Mouse (Mus musculus) brain, embryonic 18.5 days (tissue): ENCODE data around the gene Ankrd13b.

Experiments used
- DNase-seq: peaks from one replicate; pipeline ENCODE4 v3.0.0-alpha.2; 2012; ENCODE audit warnings: low read depth, low spot score

Gene Ankrd13b

GRCm38 (mm10) chr11:77462283-77463100 lies 27.0 kb downstream of the Ankrd13b start, which contains the start of gene Coro6:
Gene Coro6 (plus strand): TSS chr11:77462411.
- DNase-seq = no peak

DNA sequence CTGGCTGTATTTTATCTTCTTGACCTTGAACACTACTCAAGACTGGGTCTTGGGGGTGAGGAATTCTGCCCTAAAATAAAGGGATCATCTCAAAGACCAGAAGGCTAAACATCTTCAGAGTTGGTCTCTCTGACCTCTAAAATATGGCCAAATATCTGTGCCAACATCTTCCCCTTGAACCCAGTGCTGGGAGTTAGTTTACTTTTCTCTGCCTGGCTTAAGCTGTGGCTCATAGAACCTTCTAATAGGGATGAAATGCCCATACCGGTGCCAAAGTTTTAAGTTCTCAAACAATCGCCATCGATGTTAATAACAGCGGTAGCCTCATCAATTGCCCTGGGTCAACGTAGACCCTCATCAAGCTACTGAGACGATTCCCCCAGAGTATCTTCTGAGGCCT lies 27.6 kb downstream of the Ankrd13b start:
- no peak for DNase-seq

DNA sequence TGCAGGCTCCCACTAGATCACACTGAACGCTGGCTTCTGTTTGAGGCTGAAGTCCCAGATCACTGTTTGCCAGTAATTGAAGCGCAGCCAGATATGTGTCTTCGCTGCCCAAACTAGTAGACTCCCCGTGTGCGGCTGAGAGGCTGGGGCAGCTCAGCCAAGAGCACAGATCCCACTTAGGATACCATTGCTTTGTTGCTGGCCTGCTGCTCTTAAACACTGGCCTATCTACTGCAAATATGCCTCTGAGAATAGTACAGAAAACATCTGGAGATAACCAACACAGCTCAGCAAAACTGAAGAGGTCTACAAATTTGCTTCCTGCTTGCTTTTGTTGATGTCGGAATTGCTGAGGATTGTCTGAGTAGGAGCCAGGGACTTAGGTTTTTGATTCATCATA lies 32.6 kb downstream of the Ankrd13b start:
- DNase-seq = no peak

- no peak for DNase-seq
Measured at GRCm38 (mm10) chr11:77455770-77456510, 33.5 kb downstream of the Ankrd13b start.

GRCm38 (mm10) chr11:77453388-77453787 lies 36.1 kb downstream of the Ankrd13b start:
- DNase-seq = no peak

DNA sequence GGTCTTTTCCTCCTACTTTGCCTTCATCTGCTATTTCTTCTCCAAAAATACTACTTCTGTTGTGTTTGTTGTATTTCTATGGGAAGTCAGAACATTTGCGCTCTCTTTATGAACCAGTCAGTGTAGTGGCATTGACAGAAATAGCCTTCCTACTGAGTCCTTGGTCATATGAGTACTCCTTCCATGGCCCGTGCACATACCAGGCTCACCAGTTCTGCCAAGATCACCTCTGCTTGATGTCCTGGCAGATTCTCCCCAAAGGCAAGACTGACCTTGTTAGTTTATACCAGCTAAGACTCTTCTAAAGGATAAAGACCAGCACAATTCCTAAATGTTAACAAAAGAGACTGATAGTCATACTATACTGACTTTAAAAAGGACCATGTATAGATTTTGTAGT lies 37.8 kb downstream of the Ankrd13b start:
- DNase-seq = no peak

DNA sequence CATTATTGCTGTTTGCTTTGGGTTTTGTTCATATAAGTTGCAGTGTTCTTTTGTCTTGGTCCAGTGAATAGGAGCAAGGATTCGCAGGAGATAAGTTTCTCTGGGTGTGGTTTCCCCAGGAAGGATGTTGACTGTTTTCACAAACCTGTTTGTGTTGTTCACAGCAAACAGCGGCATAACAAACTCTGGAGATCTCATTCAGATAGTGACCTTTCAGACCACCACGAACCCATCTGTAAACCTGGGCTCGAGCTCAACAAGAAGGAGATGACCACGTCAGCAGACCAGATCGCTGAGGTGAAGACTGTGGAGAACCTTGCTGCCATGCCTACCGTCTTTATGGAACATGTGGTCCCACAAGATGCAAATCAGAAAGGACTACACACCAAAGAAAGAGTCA lies 40.3 kb downstream of the Ankrd13b start:
- no peak for DNase-seq

DNA sequence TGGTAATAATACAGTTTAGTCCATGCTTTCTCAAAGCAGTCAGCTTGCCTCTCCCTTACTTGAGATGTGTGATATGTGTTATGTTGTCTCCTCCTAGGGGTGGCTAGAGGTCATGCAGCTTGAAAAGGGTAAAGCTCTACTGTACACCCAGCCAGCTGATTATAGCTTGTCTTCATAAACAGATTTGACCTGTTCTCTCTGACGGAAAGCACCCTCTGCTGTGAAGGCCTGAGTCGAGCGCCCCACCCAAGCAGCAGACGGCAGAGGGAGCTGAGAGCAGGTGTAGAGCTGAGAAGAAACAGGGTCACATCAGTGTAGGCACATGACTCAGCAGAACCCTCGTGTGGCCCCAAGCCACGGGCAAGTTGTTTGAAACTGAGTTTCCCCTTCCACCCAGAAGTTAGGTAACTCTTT lies 42.8 kb downstream of the Ankrd13b start:
- no peak for DNase-seq

- no peak for DNase-seq
Measured at GRCm38 (mm10) chr11:77444939-77445338, 44.5 kb downstream of the Ankrd13b start.

DNA sequence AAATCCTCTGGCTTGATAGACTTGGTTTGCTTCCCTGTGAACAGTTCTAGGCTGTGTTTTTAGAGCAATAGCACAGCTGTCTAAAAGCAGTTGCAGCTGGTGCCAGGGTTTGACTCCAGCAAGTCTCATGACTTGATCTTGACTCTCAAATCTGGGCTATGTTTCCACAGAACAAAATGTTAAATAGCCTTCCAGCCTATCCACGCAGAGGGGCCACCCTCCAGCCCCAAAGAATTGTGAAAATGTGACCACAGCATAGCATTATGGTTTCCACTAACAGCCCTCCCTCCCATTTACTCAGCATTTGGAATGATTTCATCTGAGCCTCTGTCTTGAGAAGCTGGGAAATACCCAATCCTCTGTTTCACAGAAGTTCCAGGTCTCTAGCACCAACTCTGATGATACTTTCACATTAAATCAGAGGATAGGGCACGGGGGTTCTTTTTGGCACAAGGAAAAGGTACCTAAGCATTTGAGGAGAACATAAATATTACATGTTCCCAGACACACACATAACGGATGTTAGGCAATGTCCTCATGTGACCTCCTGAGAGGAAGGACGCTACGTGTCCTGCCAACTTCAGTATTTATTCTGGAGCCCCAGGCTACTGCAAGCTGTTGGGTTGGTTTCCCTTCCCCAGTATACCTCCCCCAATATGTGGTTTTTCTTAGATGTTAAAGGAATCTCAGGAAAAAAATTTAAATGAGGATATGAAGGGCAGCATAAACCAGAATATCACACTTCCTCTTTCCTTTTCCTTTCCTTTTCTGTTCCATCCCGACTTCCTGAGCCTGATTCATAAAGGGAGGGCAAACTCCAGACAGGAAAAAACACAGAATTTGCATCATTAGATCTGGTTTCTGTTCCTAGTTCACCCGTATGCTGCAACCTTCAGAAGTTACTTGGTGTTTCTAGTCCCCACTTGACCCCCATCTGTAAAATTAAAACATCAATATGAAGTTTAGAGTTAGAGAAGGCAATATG lies 47.0 kb downstream of the Ankrd13b start:
- DNase-seq = no peak

DNA sequence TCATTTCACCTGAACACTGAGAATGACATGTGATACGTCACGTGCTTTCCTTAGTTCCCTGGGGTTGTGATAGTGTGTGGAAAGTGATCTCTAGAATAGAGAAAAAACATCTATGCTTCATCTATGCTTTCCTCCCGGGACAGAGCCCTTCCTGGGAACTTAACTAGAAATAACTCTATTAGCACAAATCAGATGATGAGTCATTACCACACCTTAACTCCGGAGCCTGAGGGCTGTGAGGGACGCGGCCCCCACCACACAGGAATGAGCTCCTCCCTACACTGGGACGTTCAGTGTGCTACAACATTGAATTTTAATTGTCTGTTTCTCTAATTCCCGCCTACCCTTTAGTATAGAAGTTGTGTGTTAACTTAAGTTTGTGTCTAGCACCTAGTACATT lies 48.5 kb downstream of the Ankrd13b start:
- no peak for DNase-seq

- no peak for DNase-seq
Measured at GRCm38 (mm10) chr11:77440081-77440480, 49.4 kb downstream of the Ankrd13b start.

DNA sequence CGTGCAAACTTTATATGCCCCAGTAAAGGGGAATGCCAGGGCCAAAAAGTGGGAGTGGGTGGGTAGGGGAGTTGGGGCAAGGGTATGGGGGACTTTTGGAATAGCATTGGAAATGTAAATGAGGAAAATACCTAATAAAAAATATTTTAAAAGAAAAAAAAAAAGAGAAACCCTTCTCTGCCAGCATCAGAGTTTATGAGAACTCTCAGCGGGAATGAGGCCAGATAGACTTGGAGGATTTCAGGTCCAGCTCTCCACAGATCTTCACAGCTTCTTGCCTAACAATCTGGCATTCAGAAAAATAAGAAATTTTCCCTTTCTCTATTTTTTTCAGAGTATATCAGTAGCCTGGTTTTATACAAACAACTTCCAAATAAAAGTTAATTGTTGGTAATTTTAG lies 52.5 kb downstream of the Ankrd13b start:
- DNase-seq = no peak

DNA sequence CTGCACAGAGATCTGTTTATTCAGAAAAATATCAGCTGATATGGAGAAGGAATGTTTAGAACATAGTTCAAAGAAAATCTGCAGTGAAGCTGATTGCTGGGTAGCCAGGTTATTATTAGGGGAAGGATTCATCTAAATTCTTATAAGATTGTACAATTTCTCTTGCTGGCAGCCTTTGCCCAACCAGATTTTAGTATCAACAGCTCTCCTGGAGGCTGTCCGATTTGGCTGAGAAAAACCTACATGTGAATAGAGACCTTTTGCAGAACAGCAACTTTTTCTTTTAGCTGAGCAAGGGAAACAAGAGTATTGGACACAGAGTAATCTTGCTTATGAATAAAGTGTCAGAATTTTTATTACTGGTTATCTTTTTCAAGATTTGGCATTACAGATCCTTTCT lies 61.0 kb downstream of the Ankrd13b start:
- DNase-seq = no peak

DNA sequence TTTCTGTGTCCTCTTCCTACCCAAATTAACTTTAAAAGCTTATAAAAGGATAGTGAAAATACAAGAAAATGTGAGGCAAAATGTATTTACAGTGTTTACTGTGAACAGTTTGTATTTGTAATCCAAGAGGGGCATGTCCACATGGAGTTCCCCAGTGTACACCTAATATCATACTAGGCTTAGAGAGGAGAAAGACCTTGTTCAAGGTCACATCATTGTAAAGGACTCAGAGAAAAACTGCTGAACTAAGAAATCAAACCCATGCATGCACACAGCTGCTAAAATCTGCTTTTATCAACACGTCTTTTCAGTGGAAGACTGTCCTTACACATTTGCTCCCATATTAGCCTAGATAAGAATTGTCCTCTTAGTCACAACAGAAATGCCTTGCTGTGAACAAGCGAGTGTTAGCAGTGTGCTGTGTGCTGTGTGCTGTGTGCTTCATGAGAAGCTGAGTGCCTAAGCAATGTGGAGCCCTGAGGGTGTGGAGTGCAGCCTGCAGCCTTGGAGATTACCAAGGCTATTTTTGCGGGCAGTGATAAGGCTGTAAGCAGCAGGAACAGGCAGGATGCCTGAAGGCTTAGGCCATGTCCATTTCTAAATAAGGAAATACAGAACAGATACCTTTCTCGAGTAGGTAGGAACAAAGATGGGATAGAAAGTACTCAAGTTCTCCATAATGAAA lies 66.2 kb downstream of the Ankrd13b start:
- no peak for DNase-seq
